Mouse (Mus musculus) cerebellum, adult (tissue): ENCODE data around the gene Tmem39a.

Experiments
- ATAC-seq: cut with Nextera tagmentation; 2 replicates; pipeline ENCODE4 v1.9.2; 2017; ENCODE audit warnings: mild to moderate bottlenecking, moderate library complexity, mixed read lengths; ENCODE audit not compliant: insufficient number of reproducible peaks, low FRiP score, low TSS enrichment

Tmem39a gene

DNA sequence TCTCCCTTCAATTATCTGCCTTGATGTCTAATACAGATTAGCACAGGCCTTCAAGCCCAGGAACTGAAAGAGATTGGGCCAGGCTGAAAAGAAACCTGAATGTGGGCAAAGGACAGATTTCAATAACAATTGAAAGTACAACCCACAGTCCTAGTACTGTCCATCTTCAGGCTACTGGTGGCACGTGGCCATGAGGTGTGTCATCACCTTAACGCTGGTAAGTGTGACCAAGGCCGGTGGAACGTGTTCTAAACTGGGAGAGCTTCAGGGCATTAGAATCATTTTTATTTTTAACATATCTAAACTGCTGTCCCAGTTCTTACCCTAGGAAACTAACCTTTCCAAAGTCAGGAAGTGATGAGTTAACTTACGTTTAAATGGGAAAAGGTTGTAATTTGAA lies 28.7 kb downstream of the Tmem39a start:
- ATAC-seq: no peak

DNA sequence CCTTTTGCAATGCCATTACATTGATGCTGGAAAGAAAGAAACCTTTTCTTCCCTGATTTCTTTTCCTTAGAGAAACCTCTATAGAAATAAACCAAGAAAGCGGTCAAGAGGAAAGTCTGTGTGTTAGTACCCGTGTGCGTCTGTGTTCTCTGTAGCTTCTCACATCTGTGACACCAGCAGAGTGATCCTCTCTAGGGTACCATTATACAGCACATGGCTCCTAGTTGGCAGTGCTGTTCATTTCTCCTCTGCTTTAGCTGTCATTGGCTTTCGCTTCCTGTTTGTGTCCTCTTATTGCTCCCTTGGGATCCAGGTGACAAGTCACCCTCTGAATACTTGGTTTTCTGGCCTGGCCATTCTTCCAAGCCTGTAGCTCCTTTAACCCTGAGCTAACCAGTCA lies 29.1 kb downstream of the Tmem39a start:
- no peak for ATAC-seq

DNA sequence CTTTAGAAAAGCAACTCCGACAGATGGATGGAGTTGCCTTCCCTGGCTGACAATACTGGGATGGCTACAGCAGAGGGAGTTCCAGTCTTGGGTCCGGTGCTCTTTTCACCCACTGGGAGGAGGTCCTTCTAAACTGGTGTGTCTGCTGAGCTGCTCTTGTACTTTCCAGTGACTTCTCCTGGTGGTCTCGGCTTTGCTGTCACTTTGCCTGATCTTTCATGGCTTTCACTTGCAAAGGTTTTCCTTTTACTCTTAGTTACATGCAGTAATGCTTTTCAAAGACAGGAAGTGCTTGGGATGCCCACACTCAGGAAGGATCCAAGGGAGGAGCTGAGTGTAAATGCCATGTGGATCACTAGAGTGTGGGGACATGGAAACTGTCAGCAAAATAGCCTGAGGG lies 33.0 kb downstream of the Tmem39a start:
- ATAC-seq: no peak

DNA sequence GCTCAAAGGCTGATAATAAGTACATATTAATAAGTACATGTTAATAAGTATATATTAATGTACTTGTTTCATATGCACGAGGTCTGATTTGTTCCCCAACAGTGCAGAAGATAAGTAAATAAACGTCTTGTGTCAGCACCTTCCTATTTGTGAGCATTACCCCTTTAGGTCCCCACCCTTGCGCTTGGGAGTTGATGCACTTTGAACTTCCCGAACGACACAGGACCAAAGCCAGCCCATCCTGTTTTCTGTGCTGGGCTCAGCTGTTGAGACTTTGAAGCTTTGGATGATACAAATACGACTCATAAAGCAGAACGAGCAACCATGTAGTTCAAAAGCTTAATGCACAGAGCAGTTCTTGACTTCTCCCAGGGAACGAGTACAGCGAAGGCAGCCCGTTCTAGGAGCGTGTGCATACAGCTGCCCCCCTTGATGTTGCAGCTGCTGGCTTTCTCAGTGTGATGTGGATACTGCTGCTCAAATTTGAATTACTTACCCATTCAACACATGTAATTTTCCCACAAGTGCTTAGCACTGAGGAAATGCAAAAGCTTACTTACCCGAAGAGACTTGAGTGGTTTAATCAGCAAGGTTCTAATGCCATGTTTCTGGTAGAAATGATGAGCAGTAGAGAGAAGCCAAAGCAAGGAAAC lies 33.7 kb downstream of the Tmem39a start:
- no peak for ATAC-seq

DNA sequence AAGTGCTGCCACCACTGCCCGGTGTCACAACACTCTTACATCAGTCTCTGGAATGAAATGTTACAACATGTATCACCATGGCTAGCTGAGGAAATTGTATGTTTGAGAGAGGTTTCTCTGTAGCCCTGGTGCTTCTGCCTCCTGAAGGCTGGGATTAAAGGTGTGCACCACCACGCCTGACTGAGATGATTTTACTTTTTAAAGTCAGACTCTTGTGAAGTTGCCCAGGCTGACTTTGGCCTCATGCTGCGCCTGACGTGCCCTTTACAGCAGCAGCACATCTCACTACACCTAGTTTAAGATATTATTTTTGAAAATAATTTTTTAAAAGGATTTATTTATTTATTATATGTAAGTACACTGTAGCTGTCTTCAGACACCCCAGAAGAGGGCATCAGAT lies 34.4 kb downstream of the Tmem39a start:
- no peak for ATAC-seq

DNA sequence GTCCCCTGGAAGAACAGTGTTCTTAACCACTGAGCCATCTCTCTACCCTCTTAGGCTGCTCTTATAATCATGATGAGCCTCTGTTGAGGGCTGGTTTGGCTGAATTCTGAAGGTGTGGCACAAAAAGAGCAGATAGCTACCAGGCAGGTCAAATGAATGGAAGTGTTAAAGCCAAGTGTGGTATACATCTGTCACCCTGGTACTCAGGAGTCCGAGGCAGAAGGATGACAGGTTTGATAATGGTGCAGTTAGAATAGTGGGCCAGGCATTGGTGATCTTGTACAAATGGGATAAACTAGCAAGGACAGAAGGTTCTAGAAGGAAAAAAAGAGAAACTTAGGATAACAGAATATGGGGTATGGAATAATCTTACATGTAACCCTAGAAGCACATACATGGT lies 35.9 kb downstream of the Tmem39a start:
- ATAC-seq: no peak

DNA sequence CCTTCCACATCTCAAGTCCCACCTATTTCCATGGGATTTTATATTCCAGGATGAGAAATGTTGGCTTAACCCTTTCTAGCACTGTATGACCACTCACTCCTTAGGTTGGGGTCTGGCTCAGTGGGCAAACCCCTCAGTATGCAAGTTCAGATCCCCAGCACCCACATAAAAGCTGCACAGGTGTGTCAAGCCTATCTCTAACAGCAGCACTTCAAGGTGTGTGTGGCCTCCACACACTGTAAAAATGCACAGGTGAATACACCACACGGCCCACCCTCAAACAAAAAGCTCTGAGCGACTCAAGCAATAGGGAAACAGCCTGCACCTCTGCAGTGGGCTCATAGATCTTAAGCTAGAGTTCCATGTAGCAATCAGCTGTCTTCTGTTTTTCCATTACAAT lies 37.6 kb downstream of the Tmem39a start:
- no peak for ATAC-seq

DNA sequence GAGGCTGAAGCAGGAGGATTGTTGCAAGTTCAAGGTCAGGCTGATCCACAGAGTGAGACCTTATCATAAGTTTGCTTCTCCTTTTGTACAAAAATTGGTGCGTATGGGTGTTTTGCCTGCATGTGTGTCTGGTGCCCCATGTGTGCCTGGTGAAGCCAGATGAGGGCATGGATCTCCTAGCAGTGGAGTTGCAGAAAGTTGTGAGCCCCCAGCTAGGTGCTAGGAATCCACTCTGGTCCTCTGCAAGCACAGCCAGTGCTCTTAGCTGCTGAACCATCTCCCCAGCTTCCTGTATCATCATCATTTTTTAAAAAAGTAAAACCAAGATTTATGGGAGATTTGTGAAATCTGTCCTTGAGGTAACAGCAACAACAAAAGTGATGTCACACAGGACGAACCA lies 38.2 kb downstream of the Tmem39a start:
- ATAC-seq: no peak

DNA sequence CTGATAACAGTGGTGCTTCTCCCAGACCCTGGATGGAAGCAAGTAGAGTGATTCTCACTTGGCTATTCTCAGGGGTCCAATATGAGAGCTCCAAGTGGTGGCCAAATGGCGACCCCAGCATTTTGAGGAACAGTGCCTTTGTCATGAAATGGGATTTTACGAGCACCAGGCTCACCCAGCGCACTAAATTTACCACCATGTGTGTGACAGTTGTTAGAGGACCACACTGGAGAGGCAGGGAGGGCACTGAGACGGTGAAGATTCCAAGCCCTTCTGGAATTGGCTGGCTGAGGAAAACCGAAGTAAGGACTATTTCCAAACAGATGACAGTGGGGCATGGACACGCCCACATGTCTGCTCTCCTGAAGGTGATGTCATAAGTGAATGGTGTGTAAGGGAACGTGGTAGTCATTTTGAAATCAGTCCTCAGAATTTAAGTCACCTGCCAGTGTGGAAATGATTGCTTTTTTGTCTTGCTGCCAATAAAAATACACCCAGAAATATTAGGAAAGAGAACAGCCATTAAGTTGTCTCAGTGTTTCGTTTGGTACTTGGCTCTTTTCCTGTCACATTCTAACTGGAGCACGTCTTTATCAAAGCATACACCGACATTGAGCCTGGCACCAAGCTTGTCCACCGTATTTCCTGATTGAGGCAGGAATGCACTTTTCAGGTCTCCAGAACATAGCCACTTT lies 40.6 kb downstream of the Tmem39a start:
- ATAC-seq: no peak

DNA sequence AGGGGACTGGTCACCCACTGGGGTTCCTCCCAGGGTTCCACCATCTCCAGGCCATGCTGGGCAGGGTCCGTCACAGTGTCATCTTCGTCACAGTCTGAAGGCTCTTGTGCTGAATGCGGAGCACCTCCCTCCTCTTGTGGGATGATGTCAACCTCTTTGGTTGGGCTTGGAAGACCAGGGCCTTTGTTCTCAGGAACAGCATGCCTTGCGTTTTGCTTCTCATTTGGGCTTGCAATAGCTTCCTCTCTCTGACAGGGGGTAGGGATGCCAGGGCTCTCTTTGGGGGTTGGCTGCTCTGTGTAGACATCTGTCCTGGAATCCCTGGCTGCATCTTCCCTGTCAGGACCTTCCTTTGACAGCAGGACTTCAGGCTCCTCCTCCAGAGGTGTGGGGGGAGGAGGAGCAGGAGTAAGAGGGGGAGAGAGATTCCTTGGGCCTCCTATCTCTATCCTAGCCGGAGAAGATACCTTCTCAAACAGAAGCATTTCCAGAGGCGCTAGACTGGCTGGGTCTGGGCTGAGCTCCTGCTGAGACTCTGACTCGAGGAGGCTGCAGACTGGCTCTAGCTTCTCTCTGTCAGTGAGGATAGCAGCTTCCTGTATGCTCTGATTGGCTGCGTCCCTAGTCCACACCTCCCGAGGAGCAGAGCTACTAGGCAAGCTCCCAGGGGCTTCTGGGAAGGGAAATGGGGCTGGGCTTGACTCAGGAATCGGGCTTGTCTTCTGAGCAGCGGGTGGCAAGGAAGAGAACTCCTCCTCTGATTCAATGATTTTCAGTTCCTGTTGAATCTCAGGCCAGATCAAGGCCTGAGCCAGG lies 44.7 kb downstream of the Tmem39a start:
- ATAC-seq: peak; percentile 59; the same call in 1 of the 2 replicates

DNA sequence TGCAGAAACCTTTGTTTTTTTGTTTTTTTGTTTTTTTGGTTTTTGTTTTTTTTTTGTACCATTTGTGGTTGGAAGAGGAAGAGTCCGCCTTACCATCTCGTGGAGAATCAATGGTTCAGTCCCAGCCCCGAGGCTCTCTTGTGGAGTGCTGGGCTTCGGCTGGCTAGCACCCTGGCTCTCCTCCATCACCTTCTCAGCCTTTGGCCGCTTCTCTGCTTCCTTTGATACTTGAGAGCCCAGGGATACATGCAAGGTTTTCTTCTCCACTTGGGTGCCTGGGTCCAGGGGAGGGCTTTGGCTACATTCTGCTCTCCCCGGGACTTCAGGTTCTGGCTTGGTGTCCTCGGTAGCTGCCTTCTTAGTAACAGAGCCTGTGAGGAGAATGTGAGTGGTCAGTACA lies 48.0 kb downstream of the Tmem39a start:
- ATAC-seq: no peak

DNA sequence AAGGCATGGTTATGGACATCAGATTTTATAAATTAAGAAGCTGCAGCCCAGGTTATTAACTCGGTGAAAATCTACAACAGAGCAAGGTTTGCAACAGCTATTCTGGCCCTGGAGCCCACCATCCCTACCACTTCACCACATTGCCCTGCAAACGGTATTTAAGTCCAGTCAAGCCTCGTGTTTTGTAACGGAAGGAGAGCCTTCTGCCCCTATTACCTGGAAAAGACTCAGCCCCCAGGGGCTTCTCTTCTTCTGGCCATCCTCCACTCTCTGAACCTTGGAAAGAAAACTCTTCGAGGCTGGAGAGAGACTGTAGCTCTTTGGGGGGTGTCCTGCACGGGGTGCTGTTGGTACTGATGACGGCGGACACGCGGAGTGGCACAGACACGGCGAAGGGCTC lies 50.2 kb downstream of the Tmem39a start:
- no peak for ATAC-seq

DNA sequence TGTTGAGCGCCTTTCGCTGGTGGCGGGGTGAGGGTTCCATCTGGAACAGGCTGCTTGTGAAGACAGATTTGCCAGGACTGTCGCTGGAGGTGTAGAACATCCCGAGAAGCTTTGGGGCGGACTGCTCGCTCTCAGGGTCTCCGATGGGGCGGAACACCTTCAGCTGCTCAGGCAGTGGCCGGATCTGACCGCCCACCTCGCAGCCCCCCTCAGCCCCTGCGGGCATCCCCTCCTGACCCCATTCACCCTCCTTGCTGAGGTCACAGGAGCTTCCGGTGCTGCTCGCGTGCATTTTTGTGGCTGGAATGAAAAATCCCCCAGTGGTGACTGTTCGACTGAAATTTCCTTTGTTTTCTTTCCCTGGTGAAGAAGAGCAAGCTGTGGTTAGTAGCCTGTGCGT lies 50.6 kb downstream of the Tmem39a start:
- ATAC-seq: no peak

DNA sequence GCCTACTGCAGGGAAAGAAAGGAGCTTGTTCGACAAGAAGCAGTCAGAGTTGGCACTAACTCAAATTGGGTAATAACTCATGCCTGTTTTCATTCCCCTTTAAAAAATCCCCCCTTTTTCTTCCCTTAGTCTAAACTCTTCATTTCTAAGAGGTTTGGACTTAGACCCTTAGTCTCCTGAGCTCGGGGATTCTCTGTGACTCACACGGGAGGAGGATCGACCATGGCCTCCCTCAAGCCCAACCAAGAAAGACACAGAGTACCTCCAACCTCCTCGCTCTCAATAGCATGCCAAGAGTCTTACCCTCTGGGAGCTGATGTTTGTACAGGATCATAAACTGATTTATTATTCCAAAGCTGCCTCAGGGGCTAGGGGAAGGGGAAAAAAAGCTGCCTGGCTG lies 54.1 kb downstream of the Tmem39a start:
- ATAC-seq: no peak

DNA sequence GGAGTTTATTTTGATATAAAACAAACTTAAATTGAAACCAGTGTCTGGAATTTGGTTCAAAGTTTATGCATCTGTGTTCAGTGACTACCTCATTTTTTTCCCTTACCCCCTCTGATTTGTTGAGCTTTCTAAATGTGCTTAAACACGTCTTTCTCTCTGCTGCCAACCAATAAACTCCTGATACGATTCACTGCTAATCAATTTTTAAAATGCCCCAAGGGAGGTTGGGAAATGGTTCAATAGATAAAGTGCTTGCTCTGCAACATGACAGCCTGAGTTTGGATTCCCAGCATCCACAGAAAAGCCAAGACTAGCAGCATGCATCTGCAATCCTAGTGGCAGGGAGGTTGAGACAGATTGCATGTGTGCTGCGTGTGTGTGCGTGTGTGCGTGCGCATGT lies 55.1 kb downstream of the Tmem39a start:
- no peak for ATAC-seq

DNA sequence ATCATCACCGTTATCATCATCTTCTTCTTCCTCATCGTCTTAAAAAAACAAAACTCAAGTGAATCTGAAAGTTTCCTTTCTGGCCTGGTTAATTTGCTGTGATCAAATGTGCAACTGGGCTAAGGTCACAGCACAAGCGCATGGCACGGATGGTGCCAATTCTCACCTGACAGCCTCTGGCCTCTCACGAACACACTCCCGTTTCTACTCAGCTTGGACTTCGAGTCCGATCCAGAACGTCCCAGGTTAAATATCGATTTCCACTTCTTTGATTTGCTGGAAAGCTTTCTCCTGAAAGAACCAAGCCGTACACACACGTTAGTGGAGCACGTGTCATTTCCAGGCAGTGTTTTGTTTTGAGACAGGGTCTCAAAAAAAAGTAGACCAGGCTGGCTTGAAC lies 59.5 kb downstream of the Tmem39a start:
- ATAC-seq: no peak

DNA sequence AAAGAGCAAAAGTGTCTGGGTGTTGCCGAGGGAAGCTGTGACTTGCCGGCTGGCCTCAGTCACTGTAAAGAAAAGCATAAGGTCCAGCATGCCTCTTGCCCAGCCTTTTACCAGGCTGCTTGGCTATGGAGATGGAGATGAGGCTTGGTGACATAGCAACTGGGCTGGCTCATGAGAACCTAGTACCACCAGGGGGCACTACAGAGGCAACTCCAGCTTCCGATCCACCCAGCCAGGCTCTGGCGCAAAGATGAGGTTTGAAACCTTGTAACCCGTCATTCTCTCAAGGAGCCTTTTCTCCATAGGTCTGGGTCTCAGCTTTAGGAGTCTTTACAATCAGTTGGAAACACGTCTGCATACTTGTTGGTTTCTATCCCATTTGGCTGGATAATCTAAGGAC lies 60.6 kb downstream of the Tmem39a start:
- peak; percentile 58 for ATAC-seq

DNA sequence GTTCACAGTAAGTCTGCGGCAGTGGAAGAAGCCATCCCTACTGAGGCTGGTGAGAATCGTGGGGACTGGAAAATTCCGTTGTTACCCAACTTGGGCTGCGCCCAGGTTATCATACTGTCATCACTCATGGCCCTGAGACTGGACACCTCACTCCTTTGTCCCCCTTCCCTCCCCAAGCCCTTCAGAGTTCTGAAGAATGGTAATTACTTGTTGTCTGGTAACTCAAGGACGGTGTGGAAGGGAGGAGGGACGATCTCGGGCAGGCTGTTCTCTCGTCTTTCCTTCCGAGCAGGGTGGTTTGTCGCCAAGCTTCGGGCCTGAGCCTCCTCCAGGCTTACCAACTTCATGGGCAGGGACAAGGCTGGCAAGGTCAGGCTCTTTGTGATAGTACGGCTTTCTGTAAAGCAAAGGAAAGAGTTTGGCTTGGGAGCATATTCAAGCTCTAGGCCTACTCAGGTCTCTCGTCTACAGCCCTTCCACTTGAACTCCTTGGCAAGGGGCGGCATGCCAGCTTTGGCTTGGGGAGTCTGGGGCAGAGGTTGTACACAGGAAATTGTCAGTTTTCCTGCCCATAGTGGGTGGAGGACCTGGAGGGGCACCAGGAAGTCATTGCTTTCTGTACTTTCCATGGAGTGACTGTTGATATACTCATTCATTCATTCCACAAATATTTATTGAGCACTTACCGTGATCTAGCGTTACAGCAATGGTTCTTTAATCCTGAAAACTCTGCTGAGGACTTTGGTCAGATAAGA lies 62.4 kb downstream of the Tmem39a start:
- no peak for ATAC-seq

DNA sequence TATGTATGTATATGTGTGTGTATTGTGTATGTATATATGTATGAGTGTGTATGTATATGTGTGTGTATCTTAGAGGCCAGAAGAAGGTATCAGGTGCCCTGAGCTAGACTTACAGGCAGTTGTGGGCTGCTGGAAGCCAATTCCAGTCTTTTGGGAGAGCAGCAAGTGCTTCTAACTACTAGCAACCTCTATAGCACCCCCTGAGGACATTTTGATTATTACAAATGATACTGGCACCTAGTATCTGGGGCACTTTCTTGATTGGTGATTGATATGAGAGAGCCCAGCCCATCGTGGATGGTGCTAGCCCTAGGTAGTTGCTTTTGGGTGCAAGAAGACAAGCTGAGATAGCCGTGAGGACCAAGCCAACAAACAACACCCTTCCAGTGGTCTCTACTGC lies 63.8 kb downstream of the Tmem39a start:
- ATAC-seq: no peak

DNA sequence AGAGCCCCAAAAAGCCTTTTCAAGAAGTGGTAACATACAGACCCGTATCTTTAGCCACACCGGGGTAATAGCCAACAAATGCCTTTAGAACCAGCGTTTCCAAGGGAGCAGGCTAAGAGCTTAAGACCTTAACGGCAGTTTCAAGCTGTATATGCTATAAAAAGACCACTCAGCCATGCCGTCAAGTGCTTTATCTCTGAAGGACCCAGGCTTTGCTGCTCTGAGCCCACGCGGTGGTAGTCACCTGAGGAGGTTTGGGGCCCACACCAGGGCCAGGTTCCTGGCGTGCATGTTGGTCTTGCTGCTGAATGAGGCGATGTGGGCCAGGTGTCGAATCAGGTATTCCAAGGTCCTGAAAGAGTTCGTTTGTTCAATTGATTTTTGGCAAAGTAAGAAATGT lies 65.8 kb downstream of the Tmem39a start:
- no peak for ATAC-seq

DNA sequence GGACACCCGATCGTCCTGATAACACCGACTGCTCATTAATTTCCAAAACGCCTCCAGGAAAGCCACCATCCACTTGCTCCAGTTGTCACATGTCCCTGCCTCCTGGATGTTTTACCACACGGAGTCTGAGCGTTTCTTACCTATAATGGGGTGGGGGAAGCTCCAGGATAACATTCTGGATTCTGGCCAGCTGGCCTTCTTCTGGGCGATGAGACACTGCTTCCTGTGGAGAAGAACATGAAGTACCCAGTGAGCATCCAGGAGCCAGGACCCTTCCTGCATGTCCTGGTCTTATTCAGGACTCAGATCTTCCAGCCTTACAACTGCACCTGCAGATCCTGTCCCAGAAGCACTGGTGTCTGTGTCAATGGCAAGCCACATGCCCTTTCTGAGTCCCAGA lies 66.9 kb downstream of the Tmem39a start:
- no peak for ATAC-seq
